Mouse (Mus musculus) intestine, embryonic 16.5 days (tissue): Measurements from ENCODE around the gene Sync. TPM values are rescaled to one million over a fixed set of nuclear protein-coding genes. Genes with fewer than 3 reads are reported as not detected.

Experiments
- ATAC-seq: fragments of 200-750 bp; cut with Nextera tagmentation; 2 replicates; pipeline ENCODE4 v1.8.0; 2017; ENCODE audit warnings: moderate TSS enrichment, moderate library complexity
- H3K27ac ChIP-seq: fragments of 300-500 bp; sonication (generic); 2 replicates; pipeline ENCODE4 v1.5.1; 2014; ENCODE audit warnings: mild to moderate bottlenecking, low read length
- H3K27me3 ChIP-seq: fragments of 300-500 bp; sonication (generic); replicated peaks from 2 replicates; pipeline ENCODE4 v1.6.1; 2014; ENCODE audit warnings: low read length, control low read depth, mixed read lengths; ENCODE audit not compliant: control insufficient read depth, insufficient read depth
- H3K36me3 ChIP-seq: fragments of 300-500 bp; sonication (generic); 2 replicates; pipeline ENCODE4 v1.6.1; 2014; ENCODE audit warnings: low read length, control low read depth; ENCODE audit not compliant: control insufficient read depth, insufficient read depth
- H3K4me1 ChIP-seq: fragments of 300-500 bp; sonication (generic); 2 replicates; pipeline ENCODE4 v1.6.1; 2014; ENCODE audit warnings: low read length, control low read depth, mixed read lengths; ENCODE audit not compliant: control insufficient read depth, insufficient read depth
- H3K4me2 ChIP-seq: fragments of 300-500 bp; sonication (generic); 2 replicates; pipeline ENCODE4 v1.6.1; 2014; ENCODE audit warnings: low read depth, low read length, control low read depth
- H3K4me3 ChIP-seq: fragments of 300-500 bp; sonication (generic); 2 replicates; pipeline ENCODE4 v1.5.1; 2014; ENCODE audit warnings: mild to moderate bottlenecking, low read length
- H3K9ac ChIP-seq: fragments of 300-500 bp; sonication (generic); 2 replicates; pipeline ENCODE4 v1.6.1; 2014; ENCODE audit warnings: low read depth, low read length
- H3K9me3 ChIP-seq: fragments of 300-500 bp; sonication (generic); 2 replicates; pipeline ENCODE4 v1.6.1; 2016; ENCODE audit warnings: low read length, control low read depth; ENCODE audit not compliant: control insufficient read depth
- WGBS: fragments of 180-500 bp; shearing (Covaris S2); extraction: QIAGEN DNeasy Blood & Tissue Kit; methylation state at CpG from one replicate; pipeline ENCODE4 v1.1.7; 2014; 5-methylcytosine and 5-hydroxymethylcytosine counted together
- polyA plus RNA-seq: library from polyadenylated mRNA; unstranded; fragments of >200 nt; fragmentation: Nextera tagmentation; extraction: Ambion mirVana; gene quantifications from 2 replicates; pipeline ENCODE4 v1.2.1, GENCODE M21; 2015

Sync gene
- polyA plus RNA-seq, 1 experiment from 2014 or later, result 1.1 TPM

DNA sequence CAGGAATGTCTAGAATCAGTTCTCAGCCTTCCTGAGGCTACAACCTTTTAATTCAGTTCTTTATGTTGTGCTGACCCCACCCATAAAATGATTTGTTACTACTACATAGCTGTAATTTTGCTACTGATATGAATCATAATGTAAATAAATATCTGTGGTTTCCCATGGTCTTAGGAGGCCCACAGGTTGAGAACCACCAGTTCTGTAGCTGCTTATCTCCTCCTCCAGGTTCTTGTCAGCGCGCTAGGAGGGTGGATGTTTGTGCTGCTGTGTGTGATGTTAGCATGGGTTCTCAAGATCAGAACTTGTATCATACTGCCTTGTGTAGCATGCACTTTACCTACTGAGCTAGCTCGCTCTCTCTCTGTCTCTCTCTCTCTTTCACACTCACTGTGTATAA, 52.3 kb downstream of the Sync start:
- H3K9ac ChIP-seq, result no peak overlapping the region
- no peaks in the 10 kb centered on the region for H3K9me3 ChIP-seq
- no peak overlapping the region for H3K27ac ChIP-seq
- H3K36me3 ChIP-seq, result peaks cover 7% of the 10 kb centered on the region
- 86% methylated on average over 3 of the region's 3 CpGs for WGBS
- 0 out of 2 replicates have a peak, but pooled peaks cover 3% of the 10 kb centered on the region for H3K4me1 ChIP-seq
- no peak overlapping the region for H3K4me3 ChIP-seq
- no peak for ATAC-seq
- no peak overlapping the region for H3K4me2 ChIP-seq
- no peaks in the 10 kb centered on the region for H3K27me3 ChIP-seq

DNA sequence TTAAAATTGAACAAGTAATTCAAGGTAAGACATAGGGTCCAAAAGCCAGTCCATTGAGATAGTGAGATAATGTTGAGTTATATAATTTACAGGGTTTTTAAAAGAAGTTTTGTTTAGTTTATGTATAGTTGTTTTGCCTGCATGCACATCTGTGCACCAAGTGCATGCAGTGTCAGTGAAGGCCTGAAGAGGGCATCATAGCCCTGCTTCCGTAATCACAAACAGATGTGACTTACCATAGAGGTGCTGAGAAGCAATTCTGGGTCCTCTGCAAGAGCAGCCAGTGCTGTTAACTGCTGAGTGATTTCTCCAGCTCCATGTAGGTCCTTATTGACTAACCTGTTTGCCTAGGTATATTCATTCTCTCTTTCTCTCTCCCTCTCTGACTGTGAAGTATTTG, 54.5 kb downstream of the Sync start:
- ATAC-seq, result no peak
- 96% methylated on average over 1 of the region's 1 CpGs for WGBS
- Histone ChIP-seq H3K27ac (no peak overlapping the region), H3K9me3 (no peaks in the 10 kb centered on the region), H3K27me3 (no peaks in the 10 kb centered on the region), H3K4me1 (0 out of 2 replicates have a peak, but pooled peaks cover 3% of the 10 kb centered on the region), H3K36me3 (peaks cover 7% of the 10 kb centered on the region), H3K4me3 (no peak overlapping the region), H3K9ac (no peak overlapping the region), H3K4me2 (no peak overlapping the region)

DNA sequence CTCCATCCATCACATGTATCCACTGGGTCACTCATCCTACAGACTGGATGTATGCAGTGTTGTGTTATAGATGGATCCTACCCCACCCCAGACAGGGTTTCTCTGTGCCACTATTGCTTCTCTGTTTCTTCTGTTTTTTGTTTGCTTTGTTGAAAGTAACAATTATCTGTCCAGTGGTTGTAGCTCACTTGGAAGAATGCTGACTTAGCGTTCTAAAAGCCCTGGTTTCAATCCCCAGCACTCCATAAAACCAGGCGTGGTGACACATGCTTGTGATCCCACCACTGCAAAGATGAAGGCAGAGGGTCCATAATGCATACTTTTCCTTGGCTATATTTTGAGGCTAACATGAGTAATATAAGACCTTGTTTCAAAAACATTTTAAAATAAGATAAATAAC, 55.3 kb downstream of the Sync start:
- 0 out of 2 replicates have a peak, but pooled peaks cover 2% of the 10 kb centered on the region for H3K4me1 ChIP-seq
- H3K27ac ChIP-seq, result no peak overlapping the region
- H3K4me3 ChIP-seq, result no peak overlapping the region
- no peak overlapping the region for H3K4me2 ChIP-seq
- peaks cover 7% of the 10 kb centered on the region for H3K36me3 ChIP-seq
- 81% methylated on average over 2 of the region's 2 CpGs for WGBS
- ATAC-seq, result no peak
- no peak overlapping the region for H3K9ac ChIP-seq
- H3K9me3 ChIP-seq, result no peaks in the 10 kb centered on the region
- no peaks in the 10 kb centered on the region for H3K27me3 ChIP-seq

DNA sequence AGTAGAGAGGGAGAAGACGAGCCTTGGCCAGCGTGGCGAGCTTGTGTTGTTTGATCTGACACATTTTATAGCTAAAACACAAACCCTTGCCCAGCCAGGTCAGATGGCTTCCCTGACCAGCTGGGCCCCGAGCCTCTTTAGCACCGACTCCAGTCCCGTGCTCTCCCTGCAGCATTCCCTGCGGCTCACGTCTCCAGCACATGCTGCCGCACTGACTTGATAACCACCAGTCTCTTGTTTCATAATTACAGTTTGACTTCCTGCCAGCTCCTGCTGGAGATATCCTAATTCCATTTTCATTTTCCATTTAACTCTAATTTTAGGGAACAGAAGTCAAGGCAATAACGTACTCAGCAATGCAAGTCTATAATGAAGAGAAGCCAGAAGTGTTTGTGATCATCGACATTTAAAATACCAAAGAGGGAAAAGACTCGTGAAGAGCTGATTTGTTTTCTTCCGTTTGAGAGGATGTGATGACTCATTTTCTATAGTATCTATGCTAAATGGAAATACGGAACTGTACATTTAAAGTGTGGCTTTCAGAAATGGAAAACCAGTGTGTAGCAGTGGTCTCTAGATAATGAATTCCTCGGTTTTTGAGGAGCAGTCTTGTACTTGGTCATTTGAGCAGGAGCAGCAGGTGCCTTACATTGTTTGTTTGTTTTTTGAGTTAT, 59.2 kb downstream of the Sync start:
- Histone ChIP-seq H3K4me1 (no peaks in the 10 kb centered on the region), H3K9ac (no peak overlapping the region), H3K27me3 (no peaks in the 10 kb centered on the region), H3K4me3 (no peak overlapping the region), H3K4me2 (no peak overlapping the region), H3K9me3 (no peaks in the 10 kb centered on the region), H3K36me3 (peaks cover 7% of the 10 kb centered on the region), H3K27ac (no peak overlapping the region)
- WGBS, result 80% methylated on average over 15 of the region's 15 CpGs
- ATAC-seq, result no peak

DNA sequence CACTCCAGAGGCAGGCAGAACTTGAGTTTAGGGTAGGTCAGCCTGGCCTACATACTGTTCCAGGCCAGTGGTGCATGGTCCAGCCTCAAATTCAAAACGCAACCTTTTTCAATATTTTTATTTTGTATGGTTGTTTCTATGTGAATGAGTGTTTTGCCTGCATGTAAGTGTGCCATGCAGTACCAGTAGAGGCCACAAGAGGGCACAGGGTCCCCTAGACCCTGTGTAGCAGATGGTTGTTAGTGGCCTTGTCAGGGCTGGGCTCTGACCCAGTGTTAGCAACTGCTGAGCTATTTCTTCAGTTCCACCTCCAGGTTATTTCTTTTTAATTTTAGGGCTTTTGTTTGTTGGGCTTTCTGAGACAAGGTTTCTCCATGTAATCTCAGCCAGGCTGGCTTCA, 63.2 kb downstream of the Sync start:
- Histone ChIP-seq H3K36me3 (peaks cover 4% of the 10 kb centered on the region; the same call in 1 of the 2 replicates), H3K9me3 (no peaks in the 10 kb centered on the region), H3K4me3 (no peak overlapping the region), H3K9ac (no peak overlapping the region), H3K4me1 (no peaks in the 10 kb centered on the region), H3K4me2 (no peak overlapping the region), H3K27ac (no peak overlapping the region), H3K27me3 (no peaks in the 10 kb centered on the region)
- peak; percentile 84; the same call in 1 of the 2 replicates for ATAC-seq
- whole genome bisulfite sequencing, result 9% methylated on average over 1 of the region's 1 CpGs

DNA sequence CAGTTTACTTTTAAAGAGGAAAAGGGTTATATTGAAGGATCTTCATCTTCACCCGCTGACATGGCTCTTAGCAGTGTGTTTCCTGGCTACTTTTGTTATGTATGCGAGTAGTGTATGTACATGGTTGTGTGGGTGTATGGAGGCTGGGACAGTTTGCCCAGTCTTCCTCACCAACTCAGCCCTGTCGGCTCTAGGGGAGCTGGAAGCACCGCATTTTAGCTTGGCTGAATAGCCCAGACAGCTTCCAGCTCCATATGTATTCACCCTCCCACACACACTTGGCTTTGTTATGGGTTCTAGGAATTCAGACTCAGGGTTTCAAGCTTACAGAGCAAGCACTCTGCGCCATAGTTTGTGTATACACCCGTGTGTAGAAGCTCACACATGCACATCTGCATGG, 63.7 kb downstream of the Sync start:
- Histone ChIP-seq H3K36me3 (peaks cover 4% of the 10 kb centered on the region; the same call in 1 of the 2 replicates), H3K27ac (no peak overlapping the region), H3K9me3 (no peaks in the 10 kb centered on the region), H3K4me2 (no peak overlapping the region), H3K4me1 (no peaks in the 10 kb centered on the region), H3K4me3 (no peak overlapping the region), H3K9ac (no peak overlapping the region), H3K27me3 (no peaks in the 10 kb centered on the region)
- 73% methylated on average over 6 of the region's 6 CpGs for WGBS
- no peak; the same call in 1 of the 2 replicates for ATAC-seq

DNA sequence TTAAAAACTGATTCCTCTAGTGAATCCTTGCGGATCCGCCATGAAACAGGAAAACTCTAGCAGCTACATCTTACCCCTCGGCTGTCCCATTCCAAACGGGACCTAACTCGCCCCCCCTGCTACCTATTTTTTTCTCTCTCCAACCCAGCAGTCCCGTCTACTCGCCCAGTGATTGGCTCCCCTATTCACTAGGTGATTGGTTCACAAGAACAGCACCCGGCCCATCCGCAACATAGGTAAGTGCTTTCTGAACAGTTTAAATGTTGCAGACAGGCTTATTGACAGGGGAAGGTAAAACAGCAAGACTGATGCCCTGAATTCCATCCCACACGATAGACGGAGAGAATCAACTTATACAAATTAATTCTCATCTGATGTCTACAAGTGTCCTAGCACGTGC, 65.8 kb downstream of the Sync start:
- no peak overlapping the region for H3K4me3 ChIP-seq
- no peak overlapping the region for H3K9ac ChIP-seq
- 91% methylated on average over 12 of the region's 12 CpGs for WGBS
- H3K4me2 ChIP-seq, result no peak overlapping the region
- H3K27me3 ChIP-seq, result no peaks in the 10 kb centered on the region
- H3K4me1 ChIP-seq, result no peaks in the 10 kb centered on the region
- peaks cover 4% of the 10 kb centered on the region; the same call in 1 of the 2 replicates for H3K36me3 ChIP-seq
- H3K9me3 ChIP-seq, result no peaks in the 10 kb centered on the region
- ATAC-seq, result no peak
- no peak overlapping the region for H3K27ac ChIP-seq

DNA sequence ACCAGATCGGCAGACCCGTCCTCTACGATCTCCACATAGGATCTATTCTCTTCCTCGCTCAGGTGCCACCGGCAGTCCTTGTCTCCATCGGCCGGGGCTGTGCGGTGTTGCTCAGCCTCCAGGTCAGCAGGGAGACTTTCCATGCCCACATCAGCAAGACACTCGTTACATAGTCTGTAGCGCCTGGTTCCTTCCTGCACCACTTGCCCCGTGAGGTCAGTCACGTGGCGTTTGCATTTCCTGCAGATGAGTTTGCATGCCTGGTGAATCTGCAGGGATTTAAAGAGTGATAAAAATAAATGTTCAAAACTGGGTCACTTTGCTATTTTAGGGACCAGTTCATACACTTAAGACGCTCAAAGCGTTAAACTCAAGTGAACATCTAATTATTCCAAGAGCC, 66.8 kb downstream of the Sync start:
- WGBS, result 82% methylated on average over 15 of the region's 15 CpGs
- Histone ChIP-seq H3K9me3 (no peaks in the 10 kb centered on the region), H3K4me1 (no peaks in the 10 kb centered on the region), H3K27ac (no peak overlapping the region), H3K27me3 (no peaks in the 10 kb centered on the region), H3K4me2 (no peak overlapping the region), H3K36me3 (peaks cover 4% of the 10 kb centered on the region; the same call in 1 of the 2 replicates), H3K4me3 (no peak overlapping the region), H3K9ac (no peak overlapping the region)
- no peak for ATAC-seq

DNA sequence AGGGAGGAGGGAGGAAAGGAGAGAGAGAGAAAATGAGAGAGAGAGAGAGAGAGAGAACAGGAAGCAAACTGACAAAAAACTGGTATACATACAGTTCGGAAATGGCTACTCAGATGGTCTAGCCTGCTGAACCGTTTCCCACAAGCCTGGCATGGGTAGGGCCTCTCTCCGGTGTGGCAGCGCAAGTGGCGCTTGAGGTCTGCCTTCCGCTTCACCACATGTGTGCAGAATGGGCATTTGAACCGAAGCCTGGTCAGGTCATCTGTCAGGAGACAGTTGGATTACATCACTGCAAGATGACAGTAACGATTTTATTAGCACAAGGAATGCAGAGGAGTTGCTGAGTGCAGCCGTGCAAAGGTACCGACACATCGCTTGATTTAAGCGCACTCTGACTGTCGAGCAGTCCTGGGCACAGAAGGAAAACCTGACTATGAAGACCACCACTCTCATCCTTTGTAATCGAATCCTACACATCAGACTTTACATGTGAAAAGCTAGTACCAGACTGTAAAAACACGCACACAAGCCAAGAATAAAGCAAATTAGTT, 70.3 kb downstream of the Sync start:
- no peak overlapping the region for H3K4me2 ChIP-seq
- no peak overlapping the region for H3K27ac ChIP-seq
- 70% methylated on average over 15 of the region's 15 CpGs for WGBS
- ATAC-seq, result no peak
- no peaks in the 10 kb centered on the region for H3K9me3 ChIP-seq
- no peaks in the 10 kb centered on the region for H3K4me1 ChIP-seq
- H3K4me3 ChIP-seq, result no peak overlapping the region
- peaks cover 9% of the 10 kb centered on the region; the same call in 1 of the 2 replicates for H3K36me3 ChIP-seq
- H3K27me3 ChIP-seq, result no peaks in the 10 kb centered on the region
- H3K9ac ChIP-seq, result no peak overlapping the region
